Mouse (Mus musculus): Measurements from ENCODE around the gene Flrt3. TPM values are rescaled to one million over a fixed set of nuclear protein-coding genes. Genes with fewer than 3 reads are reported as not detected.

Gene Flrt3
- 16.0 and 17.1 TPM in 2 replicates for polyA plus RNA-seq (2015; fragmentation: Nextera tagmentation; extraction: Ambion mirVana)

DNA sequence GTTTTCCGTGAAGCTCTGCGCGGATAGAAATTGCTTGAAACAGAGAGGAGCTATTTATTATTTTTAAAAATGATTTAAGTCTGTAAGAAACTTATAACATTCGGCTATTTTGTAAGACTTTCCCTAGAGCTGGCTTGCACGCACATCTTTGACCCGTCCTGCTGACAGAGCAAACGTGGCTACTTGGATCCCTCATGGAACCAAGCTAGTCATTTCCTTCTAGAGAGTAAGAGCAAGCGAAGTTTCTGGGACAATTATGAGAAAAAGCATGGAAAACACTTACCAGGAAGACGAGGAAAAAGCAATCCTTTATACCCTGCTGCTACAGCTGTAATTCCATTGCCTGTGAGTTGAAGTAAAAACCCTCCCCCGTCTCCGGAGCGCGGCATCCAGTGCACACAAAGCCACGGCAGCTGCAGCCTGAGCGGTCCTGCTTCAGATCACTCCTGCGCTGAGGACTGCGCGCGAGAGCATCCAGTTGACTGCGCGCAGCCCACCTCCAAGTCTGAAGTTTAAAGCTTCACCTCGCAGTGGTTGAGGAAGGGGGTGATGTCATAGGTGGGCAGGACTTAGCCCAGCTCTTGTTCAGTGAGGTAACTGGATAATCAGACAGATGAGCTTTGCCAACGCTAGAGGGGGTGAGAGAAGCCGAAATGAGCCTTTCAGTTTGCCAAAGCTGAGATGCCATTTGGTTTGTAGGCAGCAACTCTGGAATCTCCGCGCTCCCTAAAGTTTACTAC lies at the start of gene Flrt3:
Gene Flrt3, minus strand, starts transcription at position 507 of the 740 bp plus-strand sequence.
- no peaks in the 10 kb centered on the region for H3K9me3 ChIP-seq (ENCODE audit: control insufficient read depth, low read length)
- H3K9ac ChIP-seq (ENCODE audit: low read length): peak within 1 kb of the TSS; percentile 58
- H3K4me3 ChIP-seq (ENCODE audit: low read length): peak within 1 kb of the TSS; percentile 52
- peak; percentile 99 for ATAC-seq (ENCODE audit: low read depth)
- H3K4me2 ChIP-seq (ENCODE audit: low read depth, low read length): peak within 1 kb of the TSS; percentile 70
- H3K36me3 ChIP-seq (ENCODE audit: control insufficient read depth, insufficient read depth, low read length): no peaks in the 10 kb centered on the region
- no peaks in the 10 kb centered on the region for H3K27me3 ChIP-seq (ENCODE audit: control insufficient read depth, insufficient read depth, low read depth, low read length)
- H3K27ac ChIP-seq (ENCODE audit: low read length): peak within 1 kb of the TSS; percentile 30
- H3K4me1 ChIP-seq (replicated peaks; ENCODE audit: control insufficient read depth, insufficient read depth, low read length): 0 out of 2 replicates have a peak, but pooled peaks cover 2% of the 10 kb centered on the region
- under 1% methylated on average over 26 of the region's 26 CpGs for WGBS

DNA sequence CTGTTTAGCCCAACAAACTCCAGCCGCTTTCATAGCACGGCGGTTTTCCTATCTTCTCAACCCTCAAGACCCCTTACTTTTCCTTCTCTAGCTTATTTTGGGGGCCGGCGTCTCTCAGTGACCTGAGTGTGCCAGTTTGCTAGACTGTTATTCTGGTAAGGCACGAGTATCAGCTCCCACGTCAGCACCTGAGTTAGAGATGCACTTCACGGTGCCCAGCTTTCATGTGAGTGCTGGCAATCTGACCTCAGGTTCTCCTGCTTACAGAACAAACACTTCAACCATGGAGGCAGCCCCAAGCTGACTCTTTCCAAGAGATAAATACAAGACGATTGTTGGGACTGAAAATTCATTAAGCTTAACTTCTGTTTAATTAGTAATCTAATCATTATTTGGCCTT lies 46.1 kb upstream of the Flrt3 start:
- Histone ChIP-seq H3K27ac (ENCODE audit: low read length) (no peak overlapping the region), H3K9ac (ENCODE audit: low read length) (no peak overlapping the region), H3K27me3 (ENCODE audit: control insufficient read depth, insufficient read depth, low read depth, low read length) (no peaks in the 10 kb centered on the region), H3K36me3 (ENCODE audit: control insufficient read depth, insufficient read depth, low read length) (no peaks in the 10 kb centered on the region), H3K4me2 (ENCODE audit: low read depth, low read length) (no peak overlapping the region), H3K4me1 (replicated peaks; ENCODE audit: control insufficient read depth, insufficient read depth, low read length) (no peaks in the 10 kb centered on the region), H3K9me3 (ENCODE audit: control insufficient read depth, low read length) (no peaks in the 10 kb centered on the region), H3K4me3 (ENCODE audit: low read length) (no peak overlapping the region)
- no peak for ATAC-seq (ENCODE audit: low read depth)
- WGBS: 46% methylated on average over 9 of the region's 9 CpGs

DNA sequence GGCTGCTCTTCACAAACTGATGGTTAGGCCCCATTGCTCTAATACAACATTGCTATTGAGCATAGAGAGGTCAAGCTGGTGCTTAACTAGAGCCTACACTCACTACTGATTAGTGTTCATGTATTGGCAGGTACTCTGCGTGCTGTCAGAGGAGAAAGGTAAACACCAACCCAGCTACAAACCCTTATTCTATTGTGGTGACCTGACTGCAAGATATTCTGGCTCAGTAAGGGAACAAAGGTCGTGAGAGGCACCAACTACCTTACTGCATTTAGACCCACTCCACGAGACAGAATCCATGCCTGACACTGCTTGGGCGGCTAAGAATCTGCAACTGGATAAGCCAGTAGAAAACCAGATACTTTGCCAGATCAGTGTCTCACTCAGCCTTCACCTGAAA lies 44.6 kb upstream of the Flrt3 start:
- no peak for ATAC-seq (ENCODE audit: low read depth)

DNA sequence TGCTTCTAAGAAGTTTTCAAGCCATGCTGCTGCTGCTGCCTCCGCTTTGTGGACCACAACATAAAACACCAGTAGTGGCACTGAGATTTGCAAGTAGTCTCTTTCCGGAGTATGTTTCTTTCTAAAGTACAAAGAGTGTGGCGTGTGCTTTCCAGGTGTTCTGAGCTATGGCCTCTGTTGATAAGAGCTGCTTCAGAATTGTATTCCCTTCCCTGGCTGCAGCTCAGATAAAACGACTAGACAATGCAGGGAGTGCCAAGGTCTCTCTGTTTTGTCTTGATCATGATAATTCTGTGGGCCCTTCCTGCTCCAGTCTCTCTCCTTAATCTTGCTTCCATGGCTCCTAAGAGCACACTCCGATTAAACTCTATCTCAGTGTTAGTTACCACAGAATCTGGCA lies 36.3 kb upstream of the Flrt3 start:
- Histone ChIP-seq H3K9ac (ENCODE audit: low read length) (no peak overlapping the region), H3K9me3 (ENCODE audit: control insufficient read depth, low read length) (no peaks in the 10 kb centered on the region), H3K4me2 (ENCODE audit: low read depth, low read length) (no peak overlapping the region), H3K27ac (ENCODE audit: low read length) (no peak overlapping the region), H3K4me1 (replicated peaks; ENCODE audit: control insufficient read depth, insufficient read depth, low read length) (peaks cover 3% of the 10 kb centered on the region; the same call in 1 of the 2 replicates), H3K4me3 (ENCODE audit: low read length) (no peak overlapping the region), H3K27me3 (ENCODE audit: control insufficient read depth, insufficient read depth, low read depth, low read length) (no peaks in the 10 kb centered on the region), H3K36me3 (ENCODE audit: control insufficient read depth, insufficient read depth, low read length) (no peaks in the 10 kb centered on the region)
- ATAC-seq (ENCODE audit: low read depth): no peak
- WGBS: 64% methylated on average over 5 of the region's 5 CpGs

More for the DNA sequence above, 44.6 kb upstream of the Flrt3 start:
- H3K9ac ChIP-seq (ENCODE audit: low read length): no peak overlapping the region
- H3K4me1 ChIP-seq (replicated peaks; ENCODE audit: control insufficient read depth, insufficient read depth, low read length): no peaks in the 10 kb centered on the region
- H3K4me3 ChIP-seq (ENCODE audit: low read length): no peak overlapping the region
- no peak overlapping the region for H3K4me2 ChIP-seq (ENCODE audit: low read depth, low read length)
- H3K36me3 ChIP-seq (ENCODE audit: control insufficient read depth, insufficient read depth, low read length): no peaks in the 10 kb centered on the region
- 55% methylated on average over 4 of the region's 4 CpGs for WGBS
- H3K27me3 ChIP-seq (ENCODE audit: control insufficient read depth, insufficient read depth, low read depth, low read length): no peaks in the 10 kb centered on the region
- H3K27ac ChIP-seq (ENCODE audit: low read length): no peak overlapping the region
- H3K9me3 ChIP-seq (ENCODE audit: control insufficient read depth, low read length): no peaks in the 10 kb centered on the region

DNA sequence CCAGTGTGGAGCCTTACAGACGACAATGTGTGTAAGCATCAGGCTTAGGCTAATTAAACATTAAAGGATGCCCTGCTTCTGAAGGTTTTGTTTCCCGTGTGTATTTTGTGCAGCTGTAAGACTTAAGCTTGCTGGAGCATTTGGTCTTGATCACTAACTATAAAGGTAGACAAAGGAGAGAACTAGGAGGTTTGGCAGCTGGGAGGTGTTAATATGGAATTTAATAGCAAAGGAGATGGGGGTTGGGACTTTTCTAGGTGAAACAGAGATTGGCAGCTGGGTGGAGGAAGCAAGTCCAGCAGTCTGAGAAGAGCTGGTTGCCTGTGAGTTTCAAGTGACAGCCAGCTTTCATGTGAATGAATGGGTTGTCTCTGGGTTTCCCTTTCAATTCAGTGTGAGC lies 34.0 kb upstream of the Flrt3 start:
- Histone ChIP-seq H3K9ac (ENCODE audit: low read length) (no peak overlapping the region), H3K27me3 (ENCODE audit: control insufficient read depth, insufficient read depth, low read depth, low read length) (no peaks in the 10 kb centered on the region), H3K4me2 (ENCODE audit: low read depth, low read length) (no peak overlapping the region), H3K4me1 (replicated peaks; ENCODE audit: control insufficient read depth, insufficient read depth, low read length) (peaks cover 3% of the 10 kb centered on the region; the same call in 1 of the 2 replicates), H3K9me3 (ENCODE audit: control insufficient read depth, low read length) (no peaks in the 10 kb centered on the region), H3K27ac (ENCODE audit: low read length) (no peak overlapping the region), H3K4me3 (ENCODE audit: low read length) (no peak overlapping the region), H3K36me3 (ENCODE audit: control insufficient read depth, insufficient read depth, low read length) (no peaks in the 10 kb centered on the region)
- ATAC-seq (ENCODE audit: low read depth): no peak
- 23% methylated on average over 2 of the region's 2 CpGs for WGBS

DNA sequence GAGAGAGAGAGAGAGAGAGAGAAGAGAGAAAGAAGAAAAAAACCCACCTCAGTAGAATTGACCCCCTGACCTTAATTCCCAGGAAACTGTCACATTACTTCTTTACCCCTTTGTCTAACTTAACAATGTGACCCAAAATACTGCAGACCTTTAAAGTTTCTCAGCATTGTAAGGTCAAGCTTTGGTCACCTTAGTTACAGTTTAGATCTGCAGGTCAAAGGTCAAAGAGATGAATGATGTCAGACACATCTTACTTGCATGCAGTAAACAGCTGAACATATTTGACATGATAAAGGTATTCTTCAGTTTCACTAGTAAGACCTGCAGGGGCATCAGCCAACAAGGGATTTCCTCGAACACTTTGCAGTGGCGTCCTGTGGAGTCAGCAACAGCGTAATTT lies 32.9 kb upstream of the Flrt3 start:
- Histone ChIP-seq H3K27me3 (ENCODE audit: control insufficient read depth, insufficient read depth, low read depth, low read length) (no peaks in the 10 kb centered on the region), H3K4me2 (ENCODE audit: low read depth, low read length) (no peak overlapping the region), H3K36me3 (ENCODE audit: control insufficient read depth, insufficient read depth, low read length) (no peaks in the 10 kb centered on the region), H3K4me1 (replicated peaks; ENCODE audit: control insufficient read depth, insufficient read depth, low read length) (peaks cover 3% of the 10 kb centered on the region; the same call in 1 of the 2 replicates), H3K4me3 (ENCODE audit: low read length) (no peak overlapping the region), H3K9ac (ENCODE audit: low read length) (no peak overlapping the region), H3K27ac (ENCODE audit: low read length) (no peak overlapping the region), H3K9me3 (ENCODE audit: control insufficient read depth, low read length) (no peaks in the 10 kb centered on the region)
- WGBS: 25% methylated on average over 3 of the region's 3 CpGs
- no peak for ATAC-seq (ENCODE audit: low read depth)

DNA sequence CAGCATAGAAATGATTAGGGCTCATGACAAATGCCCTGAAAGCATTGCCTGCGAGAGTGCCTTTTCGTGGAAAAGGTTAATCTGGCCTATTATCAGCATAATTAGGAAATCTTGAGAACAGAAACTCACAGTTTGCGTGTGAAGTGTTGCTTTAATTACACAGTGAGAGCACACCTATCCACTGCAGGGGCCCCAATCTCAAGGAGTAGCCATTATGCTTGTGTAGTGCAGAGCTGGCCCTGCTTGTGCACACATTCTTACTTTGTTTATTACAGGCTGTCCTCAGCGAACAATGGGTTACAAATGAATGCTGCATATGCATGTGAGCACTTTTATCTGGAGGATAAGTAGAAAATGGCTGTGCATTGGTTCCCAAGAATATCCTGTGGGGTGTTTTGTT lies 32.1 kb upstream of the Flrt3 start:
- WGBS: 49% methylated on average over 4 of the region's 4 CpGs
- no peaks in the 10 kb centered on the region for H3K36me3 ChIP-seq (ENCODE audit: control insufficient read depth, insufficient read depth, low read length)
- no peaks in the 10 kb centered on the region for H3K9me3 ChIP-seq (ENCODE audit: control insufficient read depth, low read length)
- no peak for ATAC-seq (ENCODE audit: low read depth)
- no peak overlapping the region for H3K27ac ChIP-seq (ENCODE audit: low read length)
- H3K9ac ChIP-seq (ENCODE audit: low read length): no peak overlapping the region
- H3K4me1 ChIP-seq (replicated peaks; ENCODE audit: control insufficient read depth, insufficient read depth, low read length): peaks cover 3% of the 10 kb centered on the region; the same call in 1 of the 2 replicates
- no peak overlapping the region for H3K4me3 ChIP-seq (ENCODE audit: low read length)
- no peaks in the 10 kb centered on the region for H3K27me3 ChIP-seq (ENCODE audit: control insufficient read depth, insufficient read depth, low read depth, low read length)
- no peak overlapping the region for H3K4me2 ChIP-seq (ENCODE audit: low read depth, low read length)

DNA sequence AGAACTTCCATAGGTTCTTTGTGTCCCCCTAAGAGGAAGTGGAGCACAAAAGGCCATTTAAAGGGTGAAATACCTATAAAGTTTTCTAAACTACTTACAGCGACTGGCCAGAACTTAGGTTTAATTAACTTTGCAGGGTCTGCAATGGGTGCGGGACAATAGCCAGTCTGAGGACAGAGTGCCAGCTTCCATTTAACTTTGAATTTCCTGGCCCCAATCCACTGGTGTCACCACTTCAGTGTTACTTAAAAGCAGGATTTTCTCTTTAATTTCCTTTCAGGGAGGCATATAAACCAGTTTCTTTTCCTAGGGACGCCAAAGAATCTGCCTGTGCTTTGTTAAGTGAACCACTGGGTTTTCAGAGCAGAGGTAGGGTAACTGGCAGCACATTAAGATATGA lies 27.3 kb upstream of the Flrt3 start:
- WGBS: 39% methylated on average over 3 of the region's 3 CpGs
- no peaks in the 10 kb centered on the region for H3K9me3 ChIP-seq (ENCODE audit: control insufficient read depth, low read length)
- H3K4me2 ChIP-seq (ENCODE audit: low read depth, low read length): no peak overlapping the region
- no peak overlapping the region for H3K27ac ChIP-seq (ENCODE audit: low read length)
- no peak overlapping the region for H3K4me3 ChIP-seq (ENCODE audit: low read length)
- H3K9ac ChIP-seq (ENCODE audit: low read length): no peak overlapping the region
- no peaks in the 10 kb centered on the region for H3K36me3 ChIP-seq (ENCODE audit: control insufficient read depth, insufficient read depth, low read length)
- no peaks in the 10 kb centered on the region for H3K27me3 ChIP-seq (ENCODE audit: control insufficient read depth, insufficient read depth, low read depth, low read length)
- ATAC-seq (ENCODE audit: low read depth): no peak
- H3K4me1 ChIP-seq (replicated peaks; ENCODE audit: control insufficient read depth, insufficient read depth, low read length): peaks cover 3% of the 10 kb centered on the region; the same call in 1 of the 2 replicates

DNA sequence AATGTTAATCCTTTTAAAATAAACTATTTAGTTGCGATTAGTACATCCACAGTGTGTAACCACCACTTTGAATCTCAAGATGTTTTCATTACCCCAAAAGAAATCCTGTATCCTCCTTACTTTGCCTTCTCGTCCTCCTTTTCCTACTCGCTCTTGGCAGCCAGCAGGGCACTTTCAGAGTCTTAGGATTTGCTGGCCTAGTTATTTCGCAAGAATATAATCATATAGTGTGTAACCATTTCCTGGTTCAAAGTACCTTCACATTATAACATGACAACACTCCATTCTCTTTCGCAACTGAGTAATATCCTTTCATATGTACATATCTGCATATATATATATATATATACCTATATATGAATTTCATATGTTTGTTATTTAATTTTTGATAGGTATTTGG lies 22.6 kb upstream of the Flrt3 start:
- H3K9ac ChIP-seq (ENCODE audit: low read length): no peak overlapping the region
- H3K27ac ChIP-seq (ENCODE audit: low read length): no peak overlapping the region
- no peaks in the 10 kb centered on the region for H3K27me3 ChIP-seq (ENCODE audit: control insufficient read depth, insufficient read depth, low read depth, low read length)
- WGBS: 76% methylated on average over 5 of the region's 5 CpGs
- H3K36me3 ChIP-seq (ENCODE audit: control insufficient read depth, insufficient read depth, low read length): no peaks in the 10 kb centered on the region
- no peaks in the 10 kb centered on the region for H3K9me3 ChIP-seq (ENCODE audit: control insufficient read depth, low read length)
- no peak overlapping the region for H3K4me2 ChIP-seq (ENCODE audit: low read depth, low read length)
- H3K4me1 ChIP-seq (replicated peaks; ENCODE audit: control insufficient read depth, insufficient read depth, low read length): no peaks in the 10 kb centered on the region
- no peak overlapping the region for H3K4me3 ChIP-seq (ENCODE audit: low read length)
- no peak for ATAC-seq (ENCODE audit: low read depth)

Data from lung, embryonic 16.5 days (tissue).